Mouse (Mus musculus) forebrain, postnatal 0 days (tissue): Measurements from ENCODE around the gene Utrn. TPM values are rescaled to one million over a fixed set of nuclear protein-coding genes. Genes with fewer than 3 reads are reported as not detected.

Source experiments
- ATAC-seq: fragments of 200-750 bp; cut with Nextera tagmentation; 2 replicates; pipeline ENCODE4 v1.8.0; 2017; ENCODE audit warnings: mild to moderate bottlenecking, moderate library complexity
- DNase-seq: peaks from one replicate; pipeline ENCODE4 v3.0.0-alpha.2; 2015
- H3K27ac ChIP-seq: fragments of 300-500 bp; sonication (generic); 2 replicates; pipeline ENCODE4 v1.5.1; 2014; ENCODE audit warnings: low read depth, mild to moderate bottlenecking, antibody characterized with exemption, low read length, moderate library complexity, mixed read lengths
- H3K27me3 ChIP-seq: fragments of 300-500 bp; sonication (generic); 2 replicates; pipeline ENCODE4 v1.6.1; 2014; ENCODE audit warnings: mild to moderate bottlenecking, low read length, mixed read lengths; ENCODE audit not compliant: insufficient read depth
- H3K36me3 ChIP-seq: fragments of 300-500 bp; sonication (generic); 2 replicates; pipeline ENCODE4 v1.6.1; 2014; ENCODE audit warnings: mild to moderate bottlenecking, moderate library complexity; ENCODE audit not compliant: insufficient read depth
- H3K4me1 ChIP-seq: fragments of 300-500 bp; sonication (generic); 2 replicates; pipeline ENCODE4 v1.6.1; 2014; ENCODE audit warnings: antibody characterized with exemption; ENCODE audit not compliant: insufficient read depth
- H3K4me2 ChIP-seq: fragments of 300-500 bp; sonication (generic); 2 replicates; pipeline ENCODE4 v1.6.1; 2014; ENCODE audit warnings: low read depth, mild to moderate bottlenecking, moderate library complexity
- H3K4me3 ChIP-seq: fragments of 300-500 bp; sonication (generic); 2 replicates; pipeline ENCODE4 v1.5.1; 2014; ENCODE audit warnings: low read depth, low read length, mixed read lengths
- H3K9ac ChIP-seq: fragments of 300-500 bp; sonication (generic); 2 replicates; pipeline ENCODE4 v1.6.1; 2014; ENCODE audit warnings: mild to moderate bottlenecking
- H3K9me3 ChIP-seq: fragments of 300-500 bp; sonication (generic); 2 replicates; pipeline ENCODE4 v1.6.1; 2016; ENCODE audit warnings: low read length
- CTCF ChIP-seq: sonication (generic); IDR thresholded peaks from 2 replicates; pipeline ENCODE4 v1.5.1; 2016; ENCODE audit warnings: antibody characterized with exemption, control low read depth, low read depth
- WGBS: fragments of 180-500 bp; shearing (Covaris S2); extraction: QIAGEN DNeasy Blood & Tissue Kit; methylation state at CpG from one replicate; pipeline ENCODE4 v1.1.7; 2014; 5-methylcytosine and 5-hydroxymethylcytosine counted together
- polyA plus RNA-seq: library from polyadenylated mRNA; unstranded; fragments of >200 nt; fragmentation: Nextera tagmentation; extraction: Ambion mirVana; gene quantifications from 2 replicates; pipeline ENCODE4 v1.2.1, GENCODE M21; 2015
- total RNA-seq: library from RNA; depleted of rRNA; stranded (reverse); fragments of >200 nt; gene quantifications from 2 replicates; pipeline ENCODE4 v1.2.3, GENCODE M21; 2014

Utrn gene
- total and polyA plus RNA-seq, 2 experiments from 2014 or later = 14.2 to 26.8 TPM

DNA sequence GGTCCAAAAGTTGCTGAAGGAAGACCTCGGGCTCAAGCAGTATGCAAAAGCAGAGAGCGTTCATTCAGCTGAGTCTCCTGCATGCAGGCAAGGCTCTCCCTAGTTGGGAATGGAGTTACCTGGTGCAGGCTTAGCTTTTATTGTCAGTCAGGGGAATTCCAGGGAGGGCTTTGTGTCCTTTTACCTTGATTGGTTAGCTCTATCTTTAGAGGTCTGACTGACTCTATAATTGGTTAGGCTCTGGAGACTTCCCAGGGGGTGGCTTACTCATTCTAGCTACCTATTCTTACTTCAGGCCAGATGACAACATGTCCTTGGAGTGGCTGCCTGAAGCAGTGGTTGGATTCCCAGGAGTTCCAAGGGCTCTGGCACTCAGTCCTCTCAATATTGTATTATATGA, 40.7 kb upstream of the Utrn start:
- WGBS = 87% methylated on average over 2 of the region's 2 CpGs
- ATAC-seq = no peak

GRCm38 (mm10) chr10:12909179-12909578, 40.0 kb upstream of the Utrn start:
- no peak overlapping the region for H3K4me3 ChIP-seq
- H3K4me1 ChIP-seq = no peaks in the 10 kb centered on the region
- DNase-seq (no peak), ATAC-seq (no peak)
- H3K9ac ChIP-seq = no peak overlapping the region
- no peaks in the 10 kb centered on the region for H3K36me3 ChIP-seq
- TF ChIP-seq CTCF = no peak
- H3K4me2 ChIP-seq = no peak overlapping the region
- H3K9me3 ChIP-seq = no peaks in the 10 kb centered on the region
- 8% methylated on average over 1 of the region's 1 CpGs for WGBS
- H3K27ac ChIP-seq = no peak overlapping the region
- no peaks in the 10 kb centered on the region for H3K27me3 ChIP-seq

More for the DNA sequence above, 40.7 kb upstream of the Utrn start:
- TF ChIP-seq CTCF = no peak
- DNase-seq = no peak
- H3K9me3 ChIP-seq = no peaks in the 10 kb centered on the region
- H3K9ac ChIP-seq = no peak overlapping the region
- H3K4me3 ChIP-seq = no peak overlapping the region
- no peaks in the 10 kb centered on the region for H3K36me3 ChIP-seq
- H3K27ac ChIP-seq = no peak overlapping the region
- H3K27me3 ChIP-seq = no peaks in the 10 kb centered on the region
- no peaks in the 10 kb centered on the region for H3K4me1 ChIP-seq
- H3K4me2 ChIP-seq = no peak overlapping the region

DNA sequence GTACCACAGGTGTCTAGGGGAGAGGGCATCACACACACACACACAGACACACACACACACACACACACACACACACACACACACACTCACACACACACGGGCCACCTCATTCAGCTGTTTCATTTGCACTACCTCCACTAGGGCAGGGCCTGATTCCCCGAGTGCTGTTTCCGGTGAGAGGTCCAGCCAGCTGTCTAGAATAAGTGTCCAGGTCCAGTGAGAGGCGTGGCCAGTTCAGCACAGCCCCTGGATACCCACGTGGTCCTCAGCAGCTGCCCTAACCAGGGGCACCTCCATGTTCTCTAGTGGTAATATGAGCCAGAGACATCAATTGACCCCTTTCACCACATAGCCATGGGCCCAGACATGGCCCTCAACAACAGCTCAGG, 35.0 kb upstream of the Utrn start:
- Histone ChIP-seq H3K9ac (no peak overlapping the region), H3K4me1 (no peaks in the 10 kb centered on the region), H3K27me3 (no peaks in the 10 kb centered on the region), H3K4me3 (no peak overlapping the region), H3K27ac (no peak overlapping the region), H3K4me2 (no peak overlapping the region), H3K36me3 (no peaks in the 10 kb centered on the region), H3K9me3 (no peaks in the 10 kb centered on the region)
- WGBS = 85% methylated on average over 5 of the region's 5 CpGs
- no peak for ATAC-seq
- no peak for TF ChIP-seq CTCF
- DNase-seq = no peak

GRCm38 (mm10) chr10:12903440-12904139, 34.4 kb upstream of the Utrn start:
- Histone ChIP-seq H3K27ac (no peak overlapping the region), H3K27me3 (no peaks in the 10 kb centered on the region), H3K9ac (no peak overlapping the region), H3K4me3 (no peak overlapping the region), H3K36me3 (no peaks in the 10 kb centered on the region), H3K9me3 (no peaks in the 10 kb centered on the region), H3K4me1 (no peaks in the 10 kb centered on the region), H3K4me2 (no peak overlapping the region)
- WGBS = 92% methylated on average over 5 of the region's 5 CpGs
- DNase-seq (no peak), ATAC-seq (no peak)
- no peak for TF ChIP-seq CTCF

DNA sequence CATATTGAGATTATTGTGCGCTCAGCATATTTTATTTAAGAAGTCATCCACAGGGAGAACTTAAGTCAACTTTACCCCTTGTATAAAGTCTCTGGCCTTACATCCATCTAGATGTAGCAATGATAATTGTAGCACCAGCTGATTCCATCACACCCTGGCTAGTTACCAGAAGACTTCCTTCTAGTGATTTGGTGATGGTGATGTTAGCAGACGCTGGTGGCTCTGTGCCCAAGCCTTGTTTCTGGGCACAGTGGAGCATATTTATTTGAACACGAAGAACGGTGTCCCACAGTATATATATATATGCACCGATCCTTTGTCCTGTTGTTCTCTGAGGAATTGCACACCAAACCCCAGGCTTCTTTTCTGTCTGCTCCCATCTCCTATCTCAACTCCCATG, 30.7 kb upstream of the Utrn start:
- no peak overlapping the region for H3K9ac ChIP-seq
- no peaks in the 10 kb centered on the region for H3K36me3 ChIP-seq
- DNase-seq = no peak
- no peak overlapping the region for H3K27ac ChIP-seq
- TF ChIP-seq CTCF = no peak
- no peaks in the 10 kb centered on the region for H3K4me1 ChIP-seq
- WGBS = 90% methylated on average over 5 of the region's 5 CpGs
- ATAC-seq = no peak
- no peaks in the 10 kb centered on the region for H3K27me3 ChIP-seq
- no peak overlapping the region for H3K4me3 ChIP-seq
- H3K4me2 ChIP-seq = no peak overlapping the region
- H3K9me3 ChIP-seq = no peaks in the 10 kb centered on the region

DNA sequence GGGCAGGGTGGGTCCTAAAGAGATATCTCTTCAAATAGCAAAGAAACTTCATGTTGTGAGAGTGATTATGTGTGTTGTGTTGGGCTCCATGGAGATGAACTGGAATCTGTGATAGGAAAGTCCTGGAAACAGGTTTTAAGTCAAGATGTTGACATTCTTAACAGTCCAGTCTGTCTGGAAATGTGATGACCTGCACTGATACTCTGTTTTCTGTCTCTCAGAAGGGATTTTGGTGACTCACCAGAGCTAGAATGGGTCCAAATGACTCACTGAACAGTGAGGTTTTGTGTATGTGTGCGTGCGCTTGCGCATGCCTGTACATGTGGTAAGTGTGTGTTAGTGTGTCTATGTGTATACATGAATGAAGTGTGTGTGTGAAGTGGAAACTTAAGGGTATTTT, 24.2 kb upstream of the Utrn start:
- ATAC-seq = no peak
- WGBS = 100% methylated on average over 3 of the region's 3 CpGs

GRCm38 (mm10) chr10:12888373-12888772, 19.2 kb upstream of the Utrn start:
- Histone ChIP-seq H3K27me3 (no peaks in the 10 kb centered on the region), H3K36me3 (no peaks in the 10 kb centered on the region), H3K4me2 (no peak overlapping the region), H3K9me3 (no peaks in the 10 kb centered on the region), H3K9ac (no peak overlapping the region), H3K4me1 (no peaks in the 10 kb centered on the region), H3K27ac (no peak overlapping the region), H3K4me3 (no peak overlapping the region)
- no peak for ATAC-seq
- whole genome bisulfite sequencing = 72% methylated on average over 13 of the region's 13 CpGs
- DNase-seq = no peak
- no peak for TF ChIP-seq CTCF

More for the DNA sequence above, 24.2 kb upstream of the Utrn start:
- no peak overlapping the region for H3K4me3 ChIP-seq
- no peaks in the 10 kb centered on the region for H3K4me1 ChIP-seq
- no peaks in the 10 kb centered on the region for H3K36me3 ChIP-seq
- no peak for TF ChIP-seq CTCF
- H3K9ac ChIP-seq = no peak overlapping the region
- H3K4me2 ChIP-seq = no peak overlapping the region
- no peaks in the 10 kb centered on the region for H3K27me3 ChIP-seq
- DNase-seq = no peak
- H3K9me3 ChIP-seq = no peaks in the 10 kb centered on the region
- H3K27ac ChIP-seq = no peak overlapping the region
